Mouse (Mus musculus): ENCODE measurements around the gene Acta2. TPM values are rescaled to one million over a fixed set of nuclear protein-coding genes. Genes with fewer than 3 reads are reported as not detected.

Acta2 gene
- polyA plus RNA-seq, 1 experiment = 39.0 TPM

- Histone ChIP-seq H3K4me3 (ENCODE audit: insufficient read depth, low read length) (peak overlapping the region; percentile 29), H3K4me1 (ENCODE audit: control insufficient read depth, insufficient read depth, low read length) (no peaks in the 10 kb centered on the region), H3K27ac (ENCODE audit: insufficient read depth, low read length) (no peak overlapping the region)
- TF ChIP-seq CTCF (IDR thresholded peaks at IDR 0.05; ENCODE audit: extremely low read depth, insufficient read depth, low read length) (no peak), POLR2A (IDR thresholded peaks at IDR 0.05; ENCODE audit: extremely low read depth, insufficient read depth, low read length) (no peak)
Measured at GRCm38 (mm10) chr19:34290872-34291341, 35.5 kb upstream of the Acta2 start.

- Histone ChIP-seq H3K27ac (ENCODE audit: insufficient read depth, low read length) (no peak within 1 kb of the TSS), H3K4me1 (ENCODE audit: control insufficient read depth, insufficient read depth, low read length) (no peaks in the 10 kb centered on the region), H3K4me3 (ENCODE audit: insufficient read depth, low read length) (peak within 1 kb of the TSS; percentile 29)
- TF ChIP-seq POLR2A (IDR thresholded peaks at IDR 0.05; ENCODE audit: extremely low read depth, insufficient read depth, low read length) = no peak
- TF ChIP-seq CTCF (IDR thresholded peaks at IDR 0.05; ENCODE audit: extremely low read depth, insufficient read depth, low read length) = no peak
Measured at GRCm38 (mm10) chr19:34289948-34290789, 34.8 kb upstream of the Acta2 start, which contains the start of gene Fas. Gene Fas (plus strand): TSS chr19:34290666.

GRCm38 (mm10) chr19:34288696-34289095, 33.3 kb upstream of the Acta2 start:
- Histone ChIP-seq H3K4me1 (ENCODE audit: control insufficient read depth, insufficient read depth, low read length) (no peaks in the 10 kb centered on the region; the same call in 1 of the 2 replicates), H3K27ac (ENCODE audit: insufficient read depth, low read length) (no peak overlapping the region), H3K4me3 (ENCODE audit: insufficient read depth, low read length) (no peak overlapping the region)
- no peak for TF ChIP-seq POLR2A (IDR thresholded peaks at IDR 0.05; ENCODE audit: extremely low read depth, insufficient read depth, low read length)

DNA sequence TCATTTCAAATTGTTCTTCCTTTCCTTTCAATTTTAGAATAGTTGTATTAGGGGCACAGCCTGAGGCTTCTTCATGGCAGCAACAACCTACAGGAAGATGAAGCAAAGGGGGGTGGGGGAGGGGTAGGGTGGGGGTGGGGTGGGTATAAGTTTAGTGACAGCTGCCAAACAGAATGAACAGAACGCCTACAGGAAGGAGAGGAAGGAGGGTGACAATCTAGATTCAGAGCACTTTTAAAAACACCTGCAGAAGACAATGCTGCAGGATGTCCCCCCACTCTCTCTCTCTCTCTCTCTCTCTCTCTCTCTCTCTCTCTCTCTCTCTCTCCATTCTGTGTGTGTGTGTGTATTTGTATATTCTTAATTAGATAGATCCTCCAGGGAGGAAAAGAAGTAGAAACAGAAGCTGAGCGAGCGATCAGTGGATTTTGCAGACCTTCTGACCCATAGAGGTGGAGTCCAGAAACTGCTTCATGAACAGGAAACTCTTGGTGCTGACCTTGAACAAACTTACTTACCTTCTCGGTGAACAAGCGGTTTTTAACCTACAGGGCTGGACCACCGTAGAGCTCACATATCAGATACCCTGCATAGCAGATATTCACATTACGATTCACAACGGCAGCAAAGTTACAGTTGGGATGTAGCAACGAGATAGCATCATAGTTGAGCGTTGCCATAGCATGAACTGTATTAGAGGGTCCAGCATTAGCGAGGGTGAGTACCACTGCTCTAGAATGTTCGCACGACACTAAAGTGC, 32.4 kb upstream of the Acta2 start:
- TF ChIP-seq CTCF (IDR thresholded peaks at IDR 0.05; ENCODE audit: extremely low read depth, insufficient read depth, low read length) (no peak), POLR2A (IDR thresholded peaks at IDR 0.05; ENCODE audit: extremely low read depth, insufficient read depth, low read length) (no peak)
- Histone ChIP-seq H3K4me1 (ENCODE audit: control insufficient read depth, insufficient read depth, low read length) (no peaks in the 10 kb centered on the region; the same call in 1 of the 2 replicates), H3K4me3 (ENCODE audit: insufficient read depth, low read length) (no peak overlapping the region), H3K27ac (ENCODE audit: insufficient read depth, low read length) (no peak overlapping the region)

DNA sequence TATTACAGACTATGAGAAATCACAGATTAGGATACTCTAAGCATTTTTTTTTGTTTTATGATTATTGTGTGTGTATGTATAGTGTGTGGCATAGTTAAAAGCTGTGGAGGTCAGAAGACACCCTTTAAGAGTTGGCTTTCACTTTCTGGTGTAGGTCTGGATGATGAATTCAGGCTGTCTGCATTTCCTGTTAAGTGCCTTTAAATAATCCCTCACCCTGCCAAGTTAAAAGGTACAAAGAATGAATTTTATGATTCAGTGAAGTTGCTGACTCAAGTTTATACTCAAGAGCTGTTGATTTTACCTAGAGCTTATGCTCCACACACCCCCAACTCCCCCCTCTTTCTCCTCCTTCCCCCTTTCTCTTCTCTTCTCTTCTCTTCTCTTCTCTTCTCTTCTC, 31.8 kb upstream of the Acta2 start:
- Histone ChIP-seq H3K4me3 (ENCODE audit: insufficient read depth, low read length) (no peak overlapping the region), H3K27ac (ENCODE audit: insufficient read depth, low read length) (no peak overlapping the region), H3K4me1 (ENCODE audit: control insufficient read depth, insufficient read depth, low read length) (no peaks in the 10 kb centered on the region; the same call in 1 of the 2 replicates)
- TF ChIP-seq CTCF (IDR thresholded peaks at IDR 0.05; ENCODE audit: extremely low read depth, insufficient read depth, low read length) = no peak

- H3K4me3 ChIP-seq (ENCODE audit: insufficient read depth, low read length) = no peak overlapping the region
- TF ChIP-seq POLR2A (IDR thresholded peaks at IDR 0.05; ENCODE audit: extremely low read depth, insufficient read depth, low read length) (no peak), CTCF (IDR thresholded peaks at IDR 0.05; ENCODE audit: extremely low read depth, insufficient read depth, low read length) (no peak)
- H3K4me1 ChIP-seq (ENCODE audit: control insufficient read depth, insufficient read depth, low read length) = no peaks in the 10 kb centered on the region; the same call in 1 of the 2 replicates
- no peak overlapping the region for H3K27ac ChIP-seq (ENCODE audit: insufficient read depth, low read length)
Measured at GRCm38 (mm10) chr19:34284826-34285225, 29.4 kb upstream of the Acta2 start.

DNA sequence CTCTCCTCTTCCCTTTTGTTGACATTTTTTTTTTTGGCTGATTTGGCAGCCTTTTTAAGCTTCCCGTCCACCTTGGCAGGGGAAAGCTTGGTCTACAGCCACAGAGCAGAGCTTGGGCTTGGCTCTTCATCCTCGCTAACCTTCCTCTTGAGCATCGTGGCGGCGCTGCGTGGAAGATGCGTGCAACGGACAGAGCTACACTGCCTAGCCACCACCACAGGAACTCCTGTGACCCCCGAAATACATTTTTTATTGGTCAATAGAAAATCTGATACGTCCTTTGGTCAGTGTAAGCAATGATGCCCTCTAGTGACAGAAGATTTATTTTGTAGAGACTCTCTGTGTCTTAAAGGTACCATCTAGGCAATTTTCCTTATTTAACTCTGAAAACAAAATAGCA, 29.0 kb upstream of the Acta2 start:
- H3K27ac ChIP-seq (ENCODE audit: insufficient read depth, low read length) = no peak overlapping the region
- H3K4me1 ChIP-seq (ENCODE audit: control insufficient read depth, insufficient read depth, low read length) = no peaks in the 10 kb centered on the region; the same call in 1 of the 2 replicates
- no peak overlapping the region for H3K4me3 ChIP-seq (ENCODE audit: insufficient read depth, low read length)
- TF ChIP-seq CTCF (IDR thresholded peaks at IDR 0.05; ENCODE audit: extremely low read depth, insufficient read depth, low read length) (0 out of 2 replicates have a peak, but pooled peaks have one; percentile 2), POLR2A (IDR thresholded peaks at IDR 0.05; ENCODE audit: extremely low read depth, insufficient read depth, low read length) (no peak)

- no peak for TF ChIP-seq POLR2A (IDR thresholded peaks at IDR 0.05; ENCODE audit: extremely low read depth, insufficient read depth, low read length)
- TF ChIP-seq CTCF (IDR thresholded peaks at IDR 0.05; ENCODE audit: extremely low read depth, insufficient read depth, low read length) = no peak
- Histone ChIP-seq H3K4me3 (ENCODE audit: insufficient read depth, low read length) (no peak overlapping the region), H3K27ac (ENCODE audit: insufficient read depth, low read length) (0 out of 2 replicates have a peak overlapping the region, but pooled peaks have one; percentile 13), H3K4me1 (ENCODE audit: control insufficient read depth, insufficient read depth, low read length) (no peaks in the 10 kb centered on the region; the same call in 1 of the 2 replicates)
Measured at GRCm38 (mm10) chr19:34283614-34284013, 28.2 kb upstream of the Acta2 start.

GRCm38 (mm10) chr19:34278078-34278477, 22.7 kb upstream of the Acta2 start:
- Histone ChIP-seq H3K4me3 (ENCODE audit: insufficient read depth, low read length) (no peak overlapping the region), H3K27ac (ENCODE audit: insufficient read depth, low read length) (no peak overlapping the region), H3K4me1 (ENCODE audit: control insufficient read depth, insufficient read depth, low read length) (no peaks in the 10 kb centered on the region)
- TF ChIP-seq CTCF (IDR thresholded peaks at IDR 0.05; ENCODE audit: extremely low read depth, insufficient read depth, low read length) (no peak), POLR2A (IDR thresholded peaks at IDR 0.05; ENCODE audit: extremely low read depth, insufficient read depth, low read length) (no peak)
